Mouse (Mus musculus) stomach, embryonic 14.5 days (tissue): ENCODE measurements around the gene Gls2. TPM values are rescaled to one million over a fixed set of nuclear protein-coding genes. Genes with fewer than 3 reads are reported as not detected.
"Not testable (repeated sequence)": the region's sequence is repeated elsewhere in the genome, so short reads cannot be mapped to it uniquely, and the experiment has no call there.

Source experiments
- ATAC-seq: fragments of 200-750 bp; cut with Nextera tagmentation; 2 replicates; pipeline ENCODE4 v1.8.0; 2017; ENCODE audit warnings: low read depth, moderate TSS enrichment; ENCODE audit not compliant: insufficient number of reproducible peaks, insufficient read depth, low FRiP score
- H3K27ac ChIP-seq: fragments of 300-500 bp; sonication (generic); 2 replicates; pipeline ENCODE4 v1.5.1; 2014; ENCODE audit warnings: mild to moderate bottlenecking, low read length, moderate library complexity, mixed read lengths
- H3K27me3 ChIP-seq: fragments of 300-500 bp; sonication (generic); 2 replicates; pipeline ENCODE4 v1.6.1; 2014; ENCODE audit warnings: low read length, control low read depth, mixed read lengths; ENCODE audit not compliant: control insufficient read depth, insufficient read depth
- H3K36me3 ChIP-seq: fragments of 300-500 bp; sonication (generic); 2 replicates; pipeline ENCODE4 v1.6.1; 2014; ENCODE audit warnings: mild to moderate bottlenecking, control low read depth, low read length, moderate library complexity, mixed read lengths; ENCODE audit not compliant: control insufficient read depth, insufficient read depth
- H3K4me1 ChIP-seq: fragments of 300-500 bp; sonication (generic); 2 replicates; pipeline ENCODE4 v1.6.1; 2014; ENCODE audit warnings: low read length, control low read depth, mixed read lengths; ENCODE audit not compliant: control insufficient read depth, insufficient read depth
- H3K4me2 ChIP-seq: fragments of 300-500 bp; sonication (generic); replicated peaks from 2 replicates; pipeline ENCODE4 v1.6.1; 2014; ENCODE audit warnings: low read depth, low read length, control low read depth
- H3K4me3 ChIP-seq: fragments of 300-500 bp; sonication (generic); 2 replicates; pipeline ENCODE4 v1.5.1; 2014; ENCODE audit warnings: low read depth, low read length, control low read depth
- H3K9ac ChIP-seq: fragments of 300-500 bp; sonication (generic); replicated peaks from 2 replicates; pipeline ENCODE4 v1.6.1; 2014; ENCODE audit warnings: low read depth, mild to moderate bottlenecking, control low read depth, low read length, moderate library complexity, mixed read lengths
- H3K9me3 ChIP-seq: fragments of 300-500 bp; sonication (generic); 2 replicates; pipeline ENCODE4 v1.6.1; 2016; ENCODE audit warnings: low read depth, low read length, control low read depth; ENCODE audit not compliant: control insufficient read depth
- WGBS: fragments of 180-500 bp; shearing (Covaris S2); extraction: QIAGEN DNeasy Blood & Tissue Kit; methylation state at CpG from one replicate; pipeline ENCODE4 v1.1.7; 2014; 5-methylcytosine and 5-hydroxymethylcytosine counted together
- polyA plus RNA-seq: library from polyadenylated mRNA; unstranded; fragments of >200 nt; fragmentation: Nextera tagmentation; extraction: Ambion mirVana; gene quantifications from 2 replicates; pipeline ENCODE4 v1.2.1, GENCODE M21; 2014

The Gls2 gene
- polyA plus RNA-seq, 1 experiment from 2014 or later = 0.84 TPM

DNA sequence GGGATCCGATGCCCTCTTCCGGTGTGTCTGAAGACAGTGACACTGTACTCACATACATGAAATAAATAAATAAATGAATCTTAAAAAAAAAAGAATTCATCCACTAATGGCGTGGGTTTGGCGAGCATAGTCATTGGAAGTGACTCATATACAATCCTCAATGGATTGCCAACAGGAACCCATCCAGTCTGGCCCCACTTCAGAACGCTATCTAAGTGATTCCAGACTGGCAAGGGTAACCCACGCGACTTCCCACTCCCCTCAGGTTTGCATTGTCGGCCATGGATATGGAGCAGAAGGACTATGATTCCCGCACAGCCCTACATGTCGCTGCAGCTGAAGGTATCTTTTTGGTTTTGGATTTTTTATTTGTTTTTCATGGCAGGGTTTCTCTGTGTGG lies 14.1 kb downstream of the Gls2 start:
- no peak overlapping the region for H3K9ac ChIP-seq
- H3K27me3 ChIP-seq = no peaks in the 10 kb centered on the region
- H3K4me2 ChIP-seq = no peak overlapping the region
- H3K4me1 ChIP-seq = peaks cover 8% of the 10 kb centered on the region; the same call in 1 of the 2 replicates
- H3K9me3 ChIP-seq = no peaks in the 10 kb centered on the region
- no peak overlapping the region for H3K27ac ChIP-seq
- ATAC-seq = no peak
- 93% methylated on average over 10 of the region's 10 CpGs for WGBS
- H3K36me3 ChIP-seq = no peaks in the 10 kb centered on the region
- no peak overlapping the region for H3K4me3 ChIP-seq

DNA sequence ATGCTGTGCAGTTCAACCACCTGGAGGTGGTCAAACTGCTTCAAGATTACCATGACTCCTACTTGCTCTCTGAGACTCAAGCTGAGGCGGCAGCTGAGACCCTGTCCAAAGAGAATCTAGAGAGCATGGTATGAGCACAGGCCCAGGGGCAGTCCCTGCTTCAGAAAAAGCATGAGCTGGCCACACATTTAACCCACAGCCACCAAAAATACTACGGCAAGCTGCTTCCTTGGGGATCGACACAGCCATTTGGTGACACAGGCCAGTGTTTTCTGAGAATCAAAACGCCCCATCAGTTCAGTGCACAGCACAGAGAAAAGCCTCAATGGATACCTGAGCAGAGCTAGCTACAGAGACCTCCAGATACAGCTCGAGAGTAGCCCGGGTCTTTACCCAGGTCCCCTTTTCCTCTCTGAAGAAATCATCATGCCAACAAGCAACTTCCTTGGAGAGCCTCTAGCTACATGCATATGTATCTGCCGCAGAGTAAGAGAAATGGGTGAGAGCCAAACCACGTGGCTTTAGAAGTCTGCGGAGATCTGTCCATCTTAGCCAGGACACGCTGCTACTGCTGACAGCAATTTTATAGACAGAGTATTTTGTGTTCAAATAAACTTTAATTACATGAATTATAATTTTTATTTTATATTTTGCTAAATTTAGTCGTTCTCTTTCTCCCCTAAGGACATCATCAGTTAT lies 15.2 kb downstream of the Gls2 start:
- Histone ChIP-seq H3K4me2 (no peak overlapping the region), H3K9ac (no peak overlapping the region)
- 91% methylated on average over 11 of the region's 11 CpGs for WGBS

DNA sequence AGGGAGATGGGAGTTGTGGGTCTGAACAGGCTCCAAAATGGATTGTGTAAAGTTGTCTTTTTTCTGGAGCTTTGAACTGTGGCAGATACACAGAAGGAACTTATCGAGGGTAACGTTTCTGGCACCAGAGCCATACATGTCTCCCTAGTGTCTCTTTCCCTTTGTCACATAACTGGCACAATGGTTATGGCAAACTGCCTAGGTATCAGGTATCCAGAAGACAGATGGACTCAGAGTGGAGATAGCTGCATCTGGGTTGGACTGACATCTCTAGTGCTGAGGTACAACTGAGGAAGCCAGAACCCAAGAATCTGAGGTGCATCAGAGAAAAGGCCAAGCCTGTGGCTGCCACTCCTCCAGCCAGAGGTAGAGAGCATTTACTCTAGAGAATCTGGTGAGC lies 15.9 kb downstream of the Gls2 start:
- H3K9ac ChIP-seq = no peak overlapping the region
- H3K4me2 ChIP-seq = no peak overlapping the region
- H3K4me1 ChIP-seq = peaks cover 8% of the 10 kb centered on the region; the same call in 1 of the 2 replicates
- H3K27ac ChIP-seq = no peak overlapping the region
- 87% methylated on average over 2 of the region's 2 CpGs for WGBS
- H3K27me3 ChIP-seq = no peaks in the 10 kb centered on the region
- H3K36me3 ChIP-seq = no peaks in the 10 kb centered on the region
- no peak for ATAC-seq
- no peaks in the 10 kb centered on the region for H3K9me3 ChIP-seq
- no peak overlapping the region for H3K4me3 ChIP-seq

More for the DNA sequence above, 15.2 kb downstream of the Gls2 start:
- Histone ChIP-seq H3K27ac (no peak overlapping the region), H3K4me3 (no peak overlapping the region), H3K27me3 (no peaks in the 10 kb centered on the region), H3K9me3 (no peaks in the 10 kb centered on the region), H3K4me1 (peaks cover 8% of the 10 kb centered on the region; the same call in 1 of the 2 replicates), H3K36me3 (no peaks in the 10 kb centered on the region)
- ATAC-seq = no peak

DNA sequence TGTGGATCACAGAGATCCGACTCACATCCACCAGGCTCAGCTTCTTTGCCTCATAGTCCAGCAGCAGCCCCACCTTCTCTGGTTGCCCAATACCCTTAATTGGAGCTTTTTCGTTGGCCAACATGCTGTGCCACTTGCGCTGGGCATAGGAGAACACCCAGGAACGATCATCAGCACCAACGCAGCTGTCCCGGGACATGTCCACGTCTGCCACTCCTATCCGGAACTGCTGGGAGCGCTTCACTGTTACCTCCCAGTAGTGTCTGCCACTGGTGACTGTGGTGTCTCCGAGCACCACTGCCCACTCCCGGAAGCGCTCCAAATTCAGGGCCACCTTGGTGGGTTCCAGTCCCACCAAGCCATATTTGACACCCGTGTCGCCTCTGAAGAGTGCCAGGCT lies 16.7 kb downstream of the Gls2 start:
- Histone ChIP-seq H3K36me3 (no peaks in the 10 kb centered on the region), H3K27ac (no peak overlapping the region), H3K4me2 (peak overlapping the region; percentile 82), H3K4me3 (peak overlapping the region; percentile 67), H3K4me1 (peaks cover 8% of the 10 kb centered on the region; the same call in 1 of the 2 replicates), H3K9ac (peak overlapping the region; percentile 43), H3K27me3 (no peaks in the 10 kb centered on the region), H3K9me3 (no peaks in the 10 kb centered on the region)
- WGBS = 26% methylated on average over 14 of the region's 14 CpGs
- no peak for ATAC-seq

DNA sequence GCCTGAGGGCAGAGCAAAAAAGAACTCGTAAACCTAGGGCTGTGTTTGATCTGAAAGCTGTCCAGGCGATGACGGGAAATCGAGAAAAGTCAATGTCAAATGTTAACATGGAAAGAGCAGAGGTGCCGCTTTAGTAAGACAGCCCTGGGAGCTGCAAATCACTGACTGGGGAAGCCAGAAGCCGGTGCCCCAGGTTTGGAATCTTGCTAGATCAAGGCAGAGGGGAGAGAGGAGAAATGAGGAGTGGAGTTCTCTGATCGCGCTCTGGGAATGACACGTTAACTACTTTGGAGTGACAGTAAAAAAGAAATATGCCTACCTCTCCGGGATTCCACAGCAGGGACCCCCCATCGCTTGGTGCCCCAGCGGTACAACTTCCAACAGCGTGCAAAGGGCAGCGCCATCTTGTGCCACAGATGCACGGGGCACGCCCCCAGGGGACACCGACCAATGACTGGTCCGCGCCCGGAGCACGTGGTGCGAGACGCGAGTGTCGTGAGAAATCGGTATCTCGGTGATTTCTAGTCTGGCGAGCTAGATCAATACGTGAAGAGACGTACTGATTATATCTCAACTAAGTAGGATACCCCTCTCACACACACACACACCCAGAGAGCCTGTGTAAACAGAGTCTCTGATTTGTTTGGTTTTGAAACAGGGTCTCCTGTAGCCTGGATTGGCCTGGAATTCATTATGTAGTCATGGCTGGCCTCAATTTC lies 17.3 kb downstream of the Gls2 start, which contains the start of gene Spryd4:
Gene Spryd4, minus strand, starts transcription at position 418 of the 719 bp plus-strand sequence.
- under 1% methylated on average over 30 of the region's 30 CpGs for WGBS
- H3K4me2 ChIP-seq = peak within 1 kb of the TSS; percentile 82
- H3K27ac ChIP-seq = no peak within 1 kb of the TSS
- no peaks in the 10 kb centered on the region for H3K27me3 ChIP-seq
- H3K9ac ChIP-seq = peak within 1 kb of the TSS; percentile 43
- ATAC-seq = peak; percentile 95
- H3K9me3 ChIP-seq = no peaks in the 10 kb centered on the region
- H3K36me3 ChIP-seq = no peaks in the 10 kb centered on the region
- peak within 1 kb of the TSS; percentile 67 for H3K4me3 ChIP-seq
- H3K4me1 ChIP-seq = peaks cover 8% of the 10 kb centered on the region; the same call in 1 of the 2 replicates

DNA sequence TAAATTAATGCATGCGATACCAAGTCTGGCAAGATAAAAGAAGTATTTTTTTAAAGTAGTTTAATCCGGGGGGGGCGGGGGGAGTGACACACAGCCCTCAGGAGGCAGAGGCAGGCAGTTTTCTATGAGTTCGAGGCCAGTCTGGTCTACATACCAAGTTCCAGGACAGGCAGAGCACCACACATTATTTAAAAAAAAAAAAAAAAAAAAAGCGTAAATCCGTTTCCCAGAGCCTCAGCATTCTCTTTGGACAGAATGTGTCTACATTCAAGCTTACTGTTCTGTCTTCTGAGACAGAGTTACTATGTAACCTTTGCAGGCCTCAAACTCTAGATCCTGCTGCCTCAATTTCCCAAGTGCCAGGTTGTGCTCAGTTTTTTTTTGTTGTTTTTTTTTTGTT lies 17.9 kb downstream of the Gls2 start:
- 48% methylated on average over 6 of the region's 6 CpGs for WGBS
- Histone ChIP-seq H3K9me3 (no peaks in the 10 kb centered on the region), H3K4me2 (peak overlapping the region; percentile 82), H3K4me1 (peaks cover 8% of the 10 kb centered on the region; the same call in 1 of the 2 replicates), H3K27ac (no peak overlapping the region), H3K27me3 (no peaks in the 10 kb centered on the region), H3K4me3 (peak overlapping the region; percentile 67), H3K36me3 (no peaks in the 10 kb centered on the region), H3K9ac (no peak overlapping the region)
- ATAC-seq = no peak

DNA sequence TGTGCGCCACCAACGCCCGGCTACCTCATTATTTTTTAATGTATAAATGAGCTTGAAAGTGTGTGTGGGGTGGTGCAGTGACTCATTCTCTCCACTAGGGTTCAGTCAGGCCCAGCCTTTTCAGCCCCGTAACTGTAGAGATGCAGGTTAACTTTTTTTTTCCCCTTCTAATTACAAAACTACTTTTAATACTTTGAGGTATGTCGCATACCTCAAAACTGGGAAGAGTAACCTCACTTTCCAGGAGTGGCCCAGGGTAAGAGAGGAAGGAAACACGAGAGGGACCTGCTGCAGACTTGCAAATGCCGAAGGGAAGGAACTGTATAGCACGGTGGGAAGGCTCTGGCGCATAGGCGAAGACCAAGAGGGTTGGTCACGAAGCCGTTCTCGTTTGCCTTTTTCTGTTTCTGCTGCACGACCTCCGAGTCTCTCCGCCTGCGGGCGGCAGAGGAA lies 18.6 kb downstream of the Gls2 start:
- H3K9ac ChIP-seq = 0 out of 2 replicates have a peak overlapping the region, but pooled peaks have one; percentile 1
- H3K4me3 ChIP-seq = peak overlapping the region; percentile 30
- H3K36me3 ChIP-seq = no peaks in the 10 kb centered on the region
- H3K27ac ChIP-seq = no peak overlapping the region
- H3K27me3 ChIP-seq = no peaks in the 10 kb centered on the region
- H3K4me2 ChIP-seq = peak overlapping the region; percentile 60
- no peaks in the 10 kb centered on the region for H3K9me3 ChIP-seq
- H3K4me1 ChIP-seq = peaks cover 8% of the 10 kb centered on the region; the same call in 1 of the 2 replicates
- ATAC-seq = no peak
- WGBS = under 1% methylated on average over 18 of the region's 18 CpGs

DNA sequence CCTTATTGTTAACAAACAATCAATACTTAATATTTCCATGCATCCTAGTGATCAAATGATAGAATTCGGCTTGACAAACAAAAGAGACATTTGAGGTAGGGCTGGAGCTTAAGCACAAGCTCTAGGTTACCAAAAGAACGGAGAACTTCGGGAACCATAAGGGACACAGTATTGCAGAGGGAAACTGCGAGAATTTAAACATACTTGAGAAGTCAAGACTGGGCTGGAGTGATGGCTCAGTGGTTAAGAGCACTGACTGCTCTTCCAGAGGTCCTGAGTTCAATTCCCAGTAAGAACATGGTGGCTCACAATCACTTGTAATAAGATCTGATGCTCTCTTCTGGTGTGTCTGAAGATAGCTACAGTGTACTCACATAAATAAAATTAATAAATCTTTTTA lies 19.9 kb downstream of the Gls2 start:
- not testable (repeated sequence) for H3K4me1 ChIP-seq, H3K4me3 ChIP-seq, ATAC-seq, H3K4me2 ChIP-seq, H3K9ac ChIP-seq, H3K36me3 ChIP-seq, H3K9me3 ChIP-seq, H3K27ac ChIP-seq, H3K27me3 ChIP-seq
- WGBS = 88% methylated on average over 4 of the region's 4 CpGs
